Mouse (Mus musculus): ENCODE measurements at regions not wholly inside any gene's neighbourhood (a gene's known extent, or its start where the extent isn't known, plus 50 kb on each side); places are given as distances from the start of the nearest gene placed in this dataset.

- TF ChIP-seq CTCF (IDR thresholded peaks at IDR 0.05; ENCODE audit: insufficient read depth, low read length) (no peak), POLR2A (IDR thresholded peaks at IDR 0.05; ENCODE audit: borderline replicate concordance, extremely low read depth, low read depth, low read length) (no peak)
Measured at GRCm38 (mm10) chr9:87405115-87405720, 149.9 kb upstream of the Cep162 start.
